7 mouse cellular contexts compared by ENCODE assay signal in the genomic region with DNA sequence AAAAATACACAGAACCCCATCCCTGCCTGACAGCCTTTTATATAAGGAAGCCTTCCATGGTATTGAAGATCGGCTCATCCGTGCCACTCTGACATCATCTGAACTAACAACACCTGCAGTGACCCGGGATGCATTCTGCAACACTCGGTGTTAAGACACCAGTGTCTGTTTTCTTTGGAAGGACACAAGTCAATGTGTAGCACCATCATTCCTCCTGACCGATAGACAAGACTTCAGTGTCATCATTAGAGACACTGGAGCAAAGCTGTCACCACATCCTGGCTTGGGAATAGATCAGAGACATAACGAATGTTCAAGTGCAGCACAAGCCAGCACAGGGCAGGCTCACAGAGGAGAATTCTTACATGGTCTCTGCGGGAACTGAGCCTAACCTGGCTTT.
"Had no signal": no experiment of that assay in that cellular context is flagged by ENCODE, and none has a peak within 500 bp of the region (broad histone marks: within the 10 kb centered on the region; RNA-seq: fewer than 3 reads in every experiment).

No protein-coding gene starts in this region.

- H3K4me2 ChIP-seq: liver, embryonic 11.5 days; liver, embryonic 15.5 days; midbrain, embryonic 13.5 days; neural tube, embryonic 15.5 days had no signal

- H3K4me3 ChIP-seq: limb, embryonic 10.5 days; liver, embryonic 15.5 days; midbrain, embryonic 13.5 days; neural tube, embryonic 15.5 days had no signal

- DNase-seq: right cerebral cortex, postnatal 25 days; thymus, postnatal 36 days had no signal

- ATAC-seq: midbrain, embryonic 13.5 days had no signal

- H3K9me3 ChIP-seq: limb, embryonic 10.5 days; liver, embryonic 15.5 days; midbrain, embryonic 13.5 days; neural tube, embryonic 15.5 days had no signal

- H3K27me3 ChIP-seq: midbrain, embryonic 13.5 days; neural tube, embryonic 15.5 days had no signal

- H3K27ac ChIP-seq: limb, embryonic 10.5 days; liver, embryonic 15.5 days; midbrain, embryonic 13.5 days; neural tube, embryonic 15.5 days had no signal

- H3K36me3 ChIP-seq: limb, embryonic 10.5 days; liver, embryonic 15.5 days; midbrain, embryonic 13.5 days; neural tube, embryonic 15.5 days had no signal

- H3K4me1 ChIP-seq: liver, embryonic 15.5 days; neural tube, embryonic 15.5 days had no signal

- H3K9ac ChIP-seq: liver, embryonic 15.5 days; midbrain, embryonic 13.5 days; neural tube, embryonic 15.5 days had no signal
